Mouse (Mus musculus) v-Abl transformed pro-B cells (cell line): ENCODE results near the gene Tbc1d10c.

Experiments used
- in situ Hi-C, 2 experiments: fragments of 400-800 bp; cut with MboI; formaldehyde crosslinking; loops; one replicate each; pipeline ENCODE4 v1.15.1; 2025; ENCODE audit not compliant: unreplicated experiment in 2 of 2

The Tbc1d10c gene

DNA sequence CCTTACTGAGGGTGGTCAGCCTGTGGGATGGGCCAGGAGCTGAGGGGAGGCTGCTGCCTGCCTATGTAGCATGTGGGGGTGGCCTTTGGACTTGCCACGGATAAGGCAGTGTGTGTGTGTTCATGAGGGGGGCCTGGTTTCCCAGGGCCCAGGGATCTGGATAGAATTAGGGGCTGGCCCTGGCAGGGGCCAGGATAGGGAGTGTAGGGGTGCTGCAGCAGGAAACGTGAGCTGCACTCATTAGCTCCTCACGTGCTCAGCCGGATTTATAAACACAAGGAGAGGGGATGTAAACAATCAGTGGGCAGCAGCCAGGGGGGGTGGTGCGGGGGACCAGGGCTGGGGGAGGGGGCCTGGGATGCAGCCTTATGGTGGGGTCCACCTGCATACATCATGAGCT, 26.1 kb upstream of the Tbc1d10c start:
- in situ Hi-C loops, result no loop called here

GRCm38 (mm10) chr19:4216041-4216685, 25.1 kb upstream of the Tbc1d10c start:
- in situ Hi-C loops, result no loop called here

- in situ Hi-C loops, result no loop called here
Observed at GRCm38 (mm10) chr19:4215451-4215840, 24.4 kb upstream of the Tbc1d10c start.

GRCm38 (mm10) chr19:4214771-4215450, 23.8 kb upstream of the Tbc1d10c start:
- in situ Hi-C loops, result no loop called here

DNA sequence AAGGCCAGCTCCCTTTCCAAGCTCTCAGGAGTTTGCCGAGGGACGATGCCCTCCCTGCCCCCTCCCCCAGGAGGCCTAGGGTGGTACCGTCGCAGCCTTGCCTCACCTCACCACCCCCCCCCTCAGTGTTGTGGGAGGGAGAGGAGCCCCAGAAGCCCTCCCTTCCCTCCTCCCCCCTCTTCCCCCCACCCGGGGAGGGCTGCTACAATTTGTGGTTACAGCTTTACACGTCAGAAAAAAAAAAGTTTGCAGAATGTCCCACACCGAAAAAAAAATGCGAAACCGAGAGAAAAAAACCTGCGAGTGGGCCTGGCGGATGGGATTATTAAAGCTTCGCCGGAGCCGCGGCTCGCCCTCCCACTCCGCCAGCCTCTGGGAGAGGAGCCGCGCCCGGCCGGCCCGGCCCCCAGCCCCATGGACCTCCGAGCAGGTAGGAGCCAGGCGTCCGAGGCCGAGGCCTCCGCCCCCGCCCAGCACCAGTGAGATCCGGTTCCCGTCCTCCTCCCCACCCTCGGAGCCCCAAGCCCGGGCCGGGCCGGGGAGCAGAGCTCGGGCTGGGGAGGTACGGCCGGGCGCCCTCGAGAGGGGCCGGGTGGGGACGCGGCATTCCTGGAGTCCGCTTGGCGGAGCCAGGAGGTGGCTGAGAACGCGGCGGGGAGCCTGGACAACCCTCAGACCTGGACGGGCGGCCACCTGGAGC, 23.1 kb upstream of the Tbc1d10c start, which contains the start of the genes Clcf1 and AC109138.7:
Gene Clcf1 (plus strand): TSS at position 168 of the 700 bp plus-strand sequence.
Gene AC109138.7 (plus strand): TSS at position 287 of the 700 bp plus-strand sequence.
- in situ Hi-C loops, result no loop called here

DNA sequence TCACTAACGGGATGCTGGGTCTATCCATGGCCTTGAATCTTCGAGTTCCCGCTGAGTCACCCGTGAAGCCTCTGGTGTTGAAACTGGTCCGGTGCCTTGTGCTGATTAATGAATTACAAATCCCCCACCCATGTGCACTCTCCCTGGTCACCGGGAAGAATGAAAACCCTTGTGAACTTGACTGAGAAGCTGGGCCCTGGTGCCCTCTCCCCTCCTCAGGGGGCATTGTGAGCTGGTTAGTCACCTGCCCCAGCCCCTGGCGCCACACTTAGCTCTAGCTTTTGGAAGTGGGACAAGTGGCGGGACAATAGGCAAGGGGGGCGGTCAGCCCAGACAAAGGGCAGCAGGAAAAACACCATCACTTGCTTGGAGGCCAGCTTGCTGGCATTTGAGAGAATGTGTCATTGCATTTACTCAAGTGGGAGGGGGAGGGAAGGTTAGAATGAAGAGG, 22.5 kb upstream of the Tbc1d10c start:
- in situ Hi-C loops, result no loop called here

DNA sequence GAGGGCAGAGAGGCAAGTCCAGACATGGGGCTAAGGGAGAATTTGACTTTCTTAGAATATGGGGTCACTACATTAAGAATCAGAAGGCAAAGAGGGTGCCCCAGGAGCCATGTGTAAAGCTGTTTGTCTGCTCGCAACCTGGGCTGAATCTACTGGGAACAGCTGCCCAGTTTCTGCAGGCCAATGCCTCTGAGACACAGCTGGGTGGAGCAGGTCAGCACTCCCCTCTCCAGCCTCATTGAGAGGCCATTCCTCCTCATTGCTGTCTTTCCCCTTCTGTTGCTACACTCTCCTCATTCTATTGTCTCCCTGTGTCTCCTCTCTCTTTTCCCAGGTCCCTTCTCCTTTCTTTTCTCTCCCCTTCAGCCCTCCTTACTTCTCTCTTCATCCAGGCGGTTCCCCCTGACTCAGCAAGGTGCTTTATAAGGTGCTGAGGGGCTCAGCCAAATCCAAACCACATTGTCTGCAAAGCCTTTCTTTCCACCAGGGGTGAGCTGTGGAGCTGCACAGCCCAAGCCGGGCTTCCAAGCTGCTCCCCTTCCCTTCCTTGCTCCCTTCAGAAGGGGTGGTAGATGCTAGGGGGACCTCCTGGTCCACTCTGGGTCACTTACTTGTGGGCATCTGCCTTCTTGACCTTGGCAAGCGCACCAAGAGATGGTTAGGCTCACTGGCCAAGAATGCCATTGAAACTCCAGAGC, 21.0 kb upstream of the Tbc1d10c start:
- in situ Hi-C loops, result no loop called here

GRCm38 (mm10) chr19:4208563-4208962, 17.5 kb upstream of the Tbc1d10c start:
- in situ Hi-C loops, result loop anchor here (5.0 kb wide), 3 partner anchors 34 to 104 kb away; no protein-coding TSS in a partner anchor

- in situ Hi-C loops, result loop anchor here (5.0 kb wide), 3 partner anchors 35 to 105 kb away; no protein-coding TSS in a partner anchor
Observed at GRCm38 (mm10) chr19:4206971-4207370, 15.9 kb upstream of the Tbc1d10c start.

DNA sequence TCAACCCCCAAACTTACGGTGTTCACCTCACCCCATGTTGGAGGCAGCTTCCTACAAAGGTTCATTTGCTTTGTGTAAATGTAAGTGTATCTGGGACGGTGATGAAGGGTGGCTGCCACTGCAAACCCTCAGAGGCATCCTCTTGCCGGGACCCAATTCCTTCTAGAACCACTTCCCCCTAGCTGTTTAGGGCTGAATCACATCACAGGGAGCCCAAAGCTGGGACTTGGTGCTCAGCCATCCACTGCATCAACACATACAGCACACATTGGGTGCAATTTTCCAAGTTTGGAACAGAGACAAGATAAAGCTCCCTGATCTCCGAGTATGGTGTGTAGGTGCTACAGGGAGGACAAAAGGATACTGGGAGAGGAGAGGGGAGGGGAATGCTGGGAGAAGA, 13.8 kb upstream of the Tbc1d10c start:
- in situ Hi-C loops, result loop anchor here (5.0 kb wide), 8 partner anchors 37 to 188 kb away; partner anchors contain the start of gene Aip (in 1 of the 2)

DNA sequence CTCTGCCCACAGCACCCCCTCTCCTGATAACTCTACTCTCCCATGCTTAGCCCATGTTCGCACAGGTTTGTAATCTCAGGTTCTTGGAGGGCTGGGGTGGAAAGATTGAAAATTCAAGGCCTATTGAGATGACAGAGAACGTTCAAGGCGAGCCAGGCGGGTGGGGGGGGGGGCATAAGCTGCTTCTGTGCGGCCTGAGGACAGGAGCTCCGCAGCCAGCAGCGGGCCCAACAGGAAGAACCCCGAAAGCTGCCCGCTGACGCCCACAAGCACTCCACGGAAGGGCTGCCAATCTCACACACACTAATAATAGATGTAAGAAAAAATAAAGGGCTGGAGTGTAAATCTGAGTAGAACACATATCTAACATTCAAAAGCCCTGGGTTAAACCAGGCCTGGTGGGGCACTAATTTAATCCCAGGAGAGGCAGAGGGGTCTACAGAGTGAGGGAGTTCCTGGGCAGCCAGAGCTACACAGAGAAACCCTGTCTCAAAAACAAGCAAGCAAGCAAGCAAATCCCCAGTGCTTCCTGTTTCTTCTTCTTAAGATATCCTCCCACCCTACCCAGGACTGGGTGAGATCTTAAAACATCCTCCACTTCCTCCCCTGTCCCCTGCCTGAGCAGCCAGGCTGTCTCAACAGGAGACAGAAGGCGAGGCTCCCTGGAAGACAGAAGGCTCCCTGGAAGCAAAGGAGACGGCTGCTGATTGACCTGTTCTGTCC, 12.7 kb upstream of the Tbc1d10c start:
- in situ Hi-C loops, result loop anchor here (5.0 kb wide), 5 partner anchors 36 to 186 kb away; partner anchors contain the start of gene Aip (in 1 of the 2)

- in situ Hi-C loops, result loop anchor here (5.0 kb wide), 5 partner anchors 36 to 186 kb away; partner anchors contain the start of gene Aip (in 1 of the 2)
Observed at GRCm38 (mm10) chr19:4203148-4203547, 12.1 kb upstream of the Tbc1d10c start.

DNA sequence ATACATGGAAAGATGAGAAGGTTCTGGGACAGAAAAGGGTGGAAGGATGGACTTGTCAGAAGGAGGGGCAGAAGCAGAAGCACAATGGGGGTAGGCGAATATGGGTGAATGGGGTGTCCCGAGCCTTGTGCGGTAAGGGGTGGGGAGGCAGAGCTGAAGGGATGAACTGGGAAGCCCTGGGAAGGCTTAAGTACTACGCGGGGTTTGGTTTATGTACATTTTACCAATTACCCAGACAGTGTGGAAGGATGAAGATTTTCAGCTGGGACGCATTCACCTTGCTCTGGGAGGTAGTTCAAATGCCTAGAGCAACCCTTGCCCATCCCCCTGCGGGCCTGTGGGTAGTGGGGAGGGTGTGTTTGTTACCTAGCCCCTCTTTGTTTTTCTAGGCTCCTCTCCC, 11.1 kb upstream of the Tbc1d10c start:
- in situ Hi-C loops, result loop anchor here (5.0 kb wide), 5 partner anchors 35 to 185 kb away; partner anchors contain the start of gene Aip (in 1 of the 2)

DNA sequence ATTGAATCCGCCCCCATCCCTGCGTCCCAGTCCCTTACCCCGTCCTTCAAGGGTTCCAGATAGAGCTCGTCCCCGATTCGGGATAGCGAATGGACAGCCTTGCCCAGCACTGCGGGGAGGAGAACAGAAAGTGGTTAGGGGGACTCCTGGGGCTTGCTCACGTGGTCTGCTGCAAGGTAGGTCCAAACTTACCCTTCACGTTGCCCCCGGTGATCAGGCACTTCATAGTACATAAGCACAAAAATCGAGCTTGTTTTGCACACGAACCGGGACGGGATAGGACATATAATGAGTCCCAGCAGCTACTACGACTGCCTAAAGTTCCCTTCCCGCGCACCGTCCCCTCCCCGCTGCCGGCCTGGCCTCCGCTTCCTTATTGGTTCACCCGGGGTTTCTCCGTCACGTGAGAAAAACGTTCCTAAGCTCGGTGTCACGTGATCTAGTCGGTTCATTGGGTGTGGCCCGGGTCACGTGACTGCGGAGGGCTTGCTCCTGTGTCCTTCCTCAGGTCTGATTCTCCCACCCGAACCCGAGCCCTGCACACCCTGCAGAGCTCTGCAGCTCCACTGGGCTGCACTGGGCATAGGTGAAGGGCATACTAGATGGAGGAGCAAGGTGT, 10.3 kb upstream of the Tbc1d10c start, which contains the start of gene Rad9a:
Gene Rad9a (minus strand): TSS at position 372 of the 619 bp plus-strand sequence.
- in situ Hi-C loops, result loop anchor here (5.0 kb wide), 5 partner anchors 34 to 184 kb away; partner anchors contain the start of gene Aip (in 1 of the 2)

GRCm38 (mm10) chr19:4197180-4197579, 6.1 kb upstream of the Tbc1d10c start:
- in situ Hi-C loops, result no loop called here

GRCm38 (mm10) chr19:4196548-4196947, 5.5 kb upstream of the Tbc1d10c start:
- in situ Hi-C loops, result no loop called here

DNA sequence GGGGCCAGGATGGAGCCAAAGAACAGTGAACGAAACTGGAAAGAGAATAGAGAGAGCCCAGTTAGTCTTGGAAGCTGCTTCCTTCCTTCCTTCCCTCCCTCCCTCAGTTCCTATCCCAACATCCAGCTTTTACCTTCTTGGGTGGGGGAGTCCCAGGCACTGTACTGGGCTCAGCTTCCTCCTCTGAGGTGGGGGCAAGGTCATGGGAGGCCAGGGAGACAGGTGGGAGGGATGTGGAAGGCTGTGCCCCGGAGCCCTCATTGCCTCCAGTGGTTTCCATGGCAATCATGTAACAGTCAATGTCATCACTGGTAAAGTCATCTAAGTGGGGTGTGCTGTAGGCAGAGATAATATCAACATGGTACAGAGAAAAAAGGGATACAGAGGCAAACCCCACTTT, 5.0 kb upstream of the Tbc1d10c start:
- in situ Hi-C loops, result no loop called here

GRCm38 (mm10) chr19:4194776-4195650, 3.9 kb upstream of the Tbc1d10c start:
- in situ Hi-C loops, result no loop called here
